Mouse (Mus musculus) MEL (cell line): ENCODE measurements around the gene Tpcn2.

Experiments
- CTCF ChIP-seq, 3 experiments: IDR thresholded peaks in 2 of 3; conservative IDR thresholded peaks in 1 of 3; 2 replicates each; pipeline ENCODE4 v1.5.1; 2011 to 2012; ENCODE audit warnings: low read length in 3 of 3, low read depth in 2 of 3, mild to moderate bottlenecking in 2 of 3, improper control_type of control experiment in 1 of 3, inconsistent platforms in 1 of 3, mixed read lengths in 1 of 3, moderate library complexity in 1 of 3; ENCODE audit not compliant: control insufficient read depth in 1 of 3, insufficient read depth in 1 of 3, poor library complexity in 1 of 3, severe bottlenecking in 1 of 3
- ELF1 ChIP-seq: IDR thresholded peaks from 2 replicates; pipeline ENCODE4 v1.6.1; 2014; ENCODE audit warnings: low read depth, mild to moderate bottlenecking, inconsistent platforms, low read length, improper control_type of control experiment, moderate library complexity
- EP300 ChIP-seq, 2 experiments: IDR thresholded peaks; 2 replicates each; pipeline ENCODE4 v1.6.1; 2011; ENCODE audit warnings: improper control_type of control experiment in 2 of 2, low read length in 2 of 2, low read depth in 1 of 2, mild to moderate bottlenecking in 1 of 2
- KAT2A ChIP-seq: conservative IDR thresholded peaks from 2 replicates; pipeline ENCODE4 v1.6.1; 2012; ENCODE audit warnings: low read depth, low read length, improper control_type of control experiment, inconsistent platforms
- MAFK ChIP-seq: IDR thresholded peaks from 2 replicates; pipeline ENCODE4 v1.6.1; 2011; ENCODE audit warnings: low read depth, mild to moderate bottlenecking, low read length, improper control_type of control experiment, borderline replicate concordance
- MAX ChIP-seq: IDR thresholded peaks from 2 replicates; pipeline ENCODE4 v1.6.1; 2011; ENCODE audit warnings: low read length, improper control_type of control experiment
- MXI1 ChIP-seq: IDR thresholded peaks from 2 replicates; pipeline ENCODE4 v1.6.1; 2011; ENCODE audit warnings: mild to moderate bottlenecking, low read depth, low read length, improper control_type of control experiment
- POLR2A ChIP-seq, 2 experiments: IDR thresholded peaks; 2 replicates each; pipeline ENCODE4 v1.6.1; 2011 to 2012; ENCODE audit warnings: low read length in 2 of 2, mild to moderate bottlenecking in 2 of 2, control low read depth in 1 of 2, improper control_type of control experiment in 1 of 2, low read depth in 1 of 2, moderate library complexity in 1 of 2; ENCODE audit not compliant: control insufficient read depth in 1 of 2, insufficient read depth in 1 of 2, poor library complexity in 1 of 2
- RCOR1 ChIP-seq: IDR thresholded peaks from 2 replicates; pipeline ENCODE4 v1.6.1; 2012; ENCODE audit warnings: low read depth, mild to moderate bottlenecking, inconsistent platforms, low read length, improper control_type of control experiment
- TAL1 ChIP-seq: IDR thresholded peaks from 2 replicates; pipeline ENCODE4 v1.6.1; 2012; ENCODE audit warnings: mild to moderate bottlenecking, inconsistent platforms, low read length, moderate library complexity, mixed read lengths
- USF1 ChIP-seq: IDR thresholded peaks from 2 replicates; pipeline ENCODE4 v1.6.1; 2014; ENCODE audit warnings: low read depth, mild to moderate bottlenecking, inconsistent platforms, low read length, improper control_type of control experiment, moderate library complexity
- ZC3H11A ChIP-seq: IDR thresholded peaks from 2 replicates; pipeline ENCODE4 v1.6.1; 2012; ENCODE audit warnings: low read depth, mild to moderate bottlenecking, inconsistent platforms, low read length, improper control_type of control experiment
- ZNF384 ChIP-seq: IDR thresholded peaks from 2 replicates; pipeline ENCODE4 v1.6.1; 2012; ENCODE audit warnings: low read depth, mild to moderate bottlenecking, inconsistent platforms, low read length, improper control_type of control experiment

DNA sequence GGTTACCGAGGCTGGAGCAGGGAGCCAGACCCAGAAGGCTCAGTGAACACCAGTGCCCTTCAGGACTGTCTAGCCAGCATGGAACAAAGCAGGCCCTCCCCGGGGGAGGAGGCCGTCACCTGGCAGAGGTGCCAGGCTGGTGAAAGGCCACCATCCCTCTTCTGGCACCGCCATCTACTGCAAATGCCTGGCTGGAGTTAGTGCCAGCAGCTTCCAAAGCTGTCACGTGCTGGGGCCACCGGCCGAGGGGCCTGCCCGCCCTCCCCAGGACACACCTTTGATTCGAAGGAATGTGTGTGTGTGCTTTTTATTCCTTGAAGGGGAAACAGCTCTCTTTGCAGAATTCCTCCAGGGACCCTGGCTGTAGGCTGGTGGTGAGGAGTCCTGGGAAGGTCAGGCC lies 52.2 kb downstream of the Tpcn2 start:
- TF ChIP-seq RCOR1 = no peak
- no peak for TF ChIP-seq KAT2A
- TF ChIP-seq POLR2A (IDR thresholded peaks at IDR 0.05; ENCODE audit: control insufficient read depth in 1 of 2, insufficient read depth in 1 of 2, low read depth in 1 of 2, low read length in 2 of 2, poor library complexity in 1 of 2) = no peak
- TF ChIP-seq USF1 = no peak
- TF ChIP-seq ELF1 = no peak
- TF ChIP-seq TAL1 = no peak
- TF ChIP-seq EP300 (IDR thresholded peaks at IDR 0.05; ENCODE audit: low read depth in 1 of 2, low read length in 2 of 2) = no peak
- no peak for TF ChIP-seq CTCF (IDR thresholded peaks at IDR 0.05 in 2 of 3, conservative IDR thresholded peaks at IDR 0.05 in 1 of 3; ENCODE audit: control insufficient read depth in 1 of 3, insufficient read depth in 1 of 3, low read depth in 2 of 3, low read length in 3 of 3, poor library complexity in 1 of 3, severe bottlenecking in 1 of 3)
- TF ChIP-seq MAX = no peak
- no peak for TF ChIP-seq ZC3H11A
- TF ChIP-seq ZNF384 = no peak
- TF ChIP-seq MXI1 = no peak
- TF ChIP-seq MAFK = no peak
